Mouse (Mus musculus) lung, adult 2 months (tissue): ENCODE measurements around the gene Slc6a12. TPM values are rescaled to one million over a fixed set of nuclear protein-coding genes. Genes with fewer than 3 reads are reported as not detected.

Experiments used
- DNase-seq: peaks from one replicate; pipeline ENCODE4 v3.0.0; 2022
- H3K4me1 ChIP-seq: fragments of 200-500 bp; 2 replicates; pipeline ENCODE4 v1.6.1; 2011; ENCODE audit warnings: low read length; ENCODE audit not compliant: control insufficient read depth, insufficient read depth
- H3K4me3 ChIP-seq: fragments of 200-500 bp; replicated peaks from 2 replicates; pipeline ENCODE3; 2011; ENCODE audit warnings: low read depth, mild to moderate bottlenecking, control low read depth, low read length; ENCODE audit errors: extremely low read depth
- CTCF ChIP-seq: fragments of 200-500 bp; IDR thresholded peaks from 2 replicates; pipeline ENCODE4 v1.5.1; 2011; ENCODE audit warnings: mild to moderate bottlenecking, low read length, control low read depth; ENCODE audit not compliant: insufficient read depth
- POLR2A ChIP-seq: fragments of 200-500 bp; IDR thresholded peaks from 2 replicates; pipeline ENCODE4 v1.6.1; 2011; ENCODE audit warnings: low read depth, mild to moderate bottlenecking, control low read depth, low read length, borderline replicate concordance; ENCODE audit errors: extremely low read depth
- WGBS: fragments of 180-500 bp; shearing (Covaris S2); methylation state at CpG from one replicate; pipeline ENCODE4 v1.1.7; 2018; 5-methylcytosine and 5-hydroxymethylcytosine counted together
- polyA plus RNA-seq: library from polyadenylated mRNA; depleted of rRNA; stranded (reverse); fragments of >200 nt; gene quantifications from 2 replicates; pipeline ENCODE4 v1.2.3, GENCODE M21; 2012

Slc6a12 gene
- polyA plus RNA-seq, 1 experiment: 0.66 TPM

GRCm38 (mm10) chr6:121337770-121338518 lies 4.9 kb upstream of the Slc6a12 start:
- TF ChIP-seq POLR2A (no peak), CTCF (peak; percentile 77)
- WGBS: 19% methylated on average over 3 of the region's 3 CpGs
- H3K4me3 ChIP-seq: no peak overlapping the region
- DNase-seq: peak; percentile 34
- no peaks in the 10 kb centered on the region for H3K4me1 ChIP-seq

GRCm38 (mm10) chr6:121338519-121338896 lies 4.4 kb upstream of the Slc6a12 start:
- Histone ChIP-seq H3K4me1 (no peaks in the 10 kb centered on the region), H3K4me3 (no peak overlapping the region)
- 44% methylated on average over 4 of the region's 4 CpGs for WGBS
- no peak for DNase-seq
- TF ChIP-seq POLR2A: no peak
- TF ChIP-seq CTCF: no peak

GRCm38 (mm10) chr6:121341650-121342049 lies 1.2 kb upstream of the Slc6a12 start:
- TF ChIP-seq POLR2A (no peak), CTCF (no peak)
- DNase-seq: no peak
- no peaks in the 10 kb centered on the region for H3K4me1 ChIP-seq
- WGBS: 68% methylated on average over 6 of the region's 6 CpGs
- H3K4me3 ChIP-seq: no peak overlapping the region

- DNase-seq: no peak
- Histone ChIP-seq H3K4me1 (no peaks in the 10 kb centered on the region), H3K4me3 (no peak overlapping the region)
- TF ChIP-seq POLR2A (no peak), CTCF (no peak)
- WGBS: 51% methylated on average over 6 of the region's 6 CpGs
These were observed 871 bp downstream of the Slc6a12 start for GRCm38 (mm10) chr6:121343771-121344123.

GRCm38 (mm10) chr6:121344329-121344728 lies 1.5 kb downstream of the Slc6a12 start:
- Histone ChIP-seq H3K4me1 (no peaks in the 10 kb centered on the region), H3K4me3 (no peak overlapping the region)
- TF ChIP-seq POLR2A (no peak), CTCF (no peak)
- no peak for DNase-seq
- 27% methylated on average over 5 of the region's 5 CpGs for WGBS

GRCm38 (mm10) chr6:121346428-121346827 lies 3.6 kb downstream of the Slc6a12 start:
- Histone ChIP-seq H3K4me1 (no peaks in the 10 kb centered on the region), H3K4me3 (no peak overlapping the region)
- TF ChIP-seq CTCF (no peak), POLR2A (no peak)
- DNase-seq: no peak
- WGBS: 39% methylated on average over 8 of the region's 8 CpGs

- no peaks in the 10 kb centered on the region for H3K4me1 ChIP-seq
- no peak overlapping the region for H3K4me3 ChIP-seq
- DNase-seq: no peak
- WGBS: 37% methylated on average over 2 of the region's 2 CpGs
- no peak for TF ChIP-seq POLR2A
- TF ChIP-seq CTCF: no peak
These were observed 9.4 kb downstream of the Slc6a12 start for GRCm38 (mm10) chr6:121352276-121352675.

GRCm38 (mm10) chr6:121356041-121356440 lies 13.2 kb downstream of the Slc6a12 start:
- no peaks in the 10 kb centered on the region for H3K4me1 ChIP-seq
- TF ChIP-seq POLR2A (no peak), CTCF (no peak)
- no peak for DNase-seq
- 69% methylated on average over 1 of the region's 1 CpGs for WGBS
- H3K4me3 ChIP-seq: no peak overlapping the region

- DNase-seq: no peak
- H3K4me1 ChIP-seq: no peaks in the 10 kb centered on the region
- H3K4me3 ChIP-seq: no peak overlapping the region
- 91% methylated on average over 6 of the region's 6 CpGs for WGBS
- TF ChIP-seq POLR2A (no peak), CTCF (no peak)
These were observed 14.4 kb downstream of the Slc6a12 start for GRCm38 (mm10) chr6:121357232-121357631.

GRCm38 (mm10) chr6:121363061-121363460 lies 20.2 kb downstream of the Slc6a12 start:
- Histone ChIP-seq H3K4me1 (no peaks in the 10 kb centered on the region), H3K4me3 (no peak overlapping the region)
- WGBS: 63% methylated on average over 6 of the region's 6 CpGs
- TF ChIP-seq POLR2A (no peak), CTCF (no peak)
- no peak for DNase-seq

GRCm38 (mm10) chr6:121363956-121364355 lies 21.1 kb downstream of the Slc6a12 start:
- Histone ChIP-seq H3K4me3 (no peak overlapping the region), H3K4me1 (no peaks in the 10 kb centered on the region)
- WGBS: 62% methylated on average over 4 of the region's 4 CpGs
- TF ChIP-seq POLR2A (no peak), CTCF (no peak)
- DNase-seq: no peak
